Mouse (Mus musculus): Measurements from ENCODE around the gene Hoxc9. TPM values are rescaled to one million over a fixed set of nuclear protein-coding genes. Genes with fewer than 3 reads are reported as not detected.
A peak's percentile ranks its signal among the peaks of the same experiment; 100 is the strongest.

Hoxc9 gene
- not detected in 2 replicates for polyA plus RNA-seq (2015; fragmentation: Nextera tagmentation; extraction: Ambion mirVana)

GRCm38 (mm10) chr15:102976171-102976570 is at the start of gene Hoxc9:
Gene Hoxc9 (plus strand): TSS chr15:102976439.
- Histone ChIP-seq H3K9ac (ENCODE audit: low read depth, low read length) (no peak within 1 kb of the TSS), H3K27ac (ENCODE audit: low read length) (no peak within 1 kb of the TSS), H3K4me2 (ENCODE audit: low read depth, low read length) (peak within 1 kb of the TSS; percentile 8; the same call in 1 of the 2 replicates), H3K27me3 (ENCODE audit: control insufficient read depth, insufficient read depth, low read depth, low read length) (peaks cover 97% of the 10 kb centered on the region), H3K9me3 (replicated peaks; ENCODE audit: control insufficient read depth, low read length) (no peaks in the 10 kb centered on the region), H3K36me3 (ENCODE audit: control insufficient read depth, insufficient read depth) (no peaks in the 10 kb centered on the region), H3K4me3 (ENCODE audit: low read depth, low read length) (peak within 1 kb of the TSS; percentile 19; the same call in 1 of the 2 replicates), H3K4me1 (ENCODE audit: control insufficient read depth, low read depth, low read length) (no peaks in the 10 kb centered on the region)
- 1% methylated on average over 17 of the region's 20 CpGs for WGBS (ENCODE audit: insufficient replicate concordance)
- ATAC-seq (ENCODE audit: low read depth) = no peak

DNA sequence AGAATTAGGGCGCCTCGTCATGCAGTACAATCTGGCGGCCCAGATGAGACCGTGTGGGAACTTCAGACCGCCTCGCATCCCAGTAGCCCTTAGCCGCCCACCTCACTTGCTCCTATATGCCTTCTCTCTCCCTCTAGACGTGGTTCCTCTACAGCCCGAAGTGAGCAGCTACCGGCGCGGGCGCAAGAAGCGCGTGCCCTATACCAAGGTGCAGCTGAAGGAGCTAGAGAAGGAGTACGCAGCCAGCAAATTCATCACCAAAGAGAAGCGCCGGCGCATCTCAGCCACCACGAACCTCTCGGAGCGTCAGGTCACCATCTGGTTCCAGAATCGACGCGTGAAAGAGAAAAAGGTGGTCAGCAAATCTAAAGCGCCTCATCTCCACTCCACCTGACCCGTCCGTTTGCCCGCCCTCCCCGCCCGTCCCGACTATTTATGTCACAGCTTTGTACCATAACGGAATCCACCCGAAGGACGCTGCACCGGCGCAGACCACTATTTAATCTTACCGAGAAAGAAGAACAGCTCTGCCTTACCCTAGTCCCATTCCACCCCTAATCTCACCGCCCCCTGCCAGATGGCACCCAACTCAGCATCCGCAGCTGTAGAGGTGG is 49.1 kb upstream of the Hoxc9 start:
- WGBS (ENCODE audit: insufficient replicate concordance) = 1% methylated on average over 38 of the region's 40 CpGs
- peaks cover 92% of the 10 kb centered on the region for H3K27me3 ChIP-seq (ENCODE audit: control insufficient read depth, insufficient read depth, low read depth, low read length)
- no peak overlapping the region for H3K4me2 ChIP-seq (ENCODE audit: low read depth, low read length)
- H3K9ac ChIP-seq (ENCODE audit: low read depth, low read length) = no peak overlapping the region
- no peak overlapping the region for H3K4me3 ChIP-seq (ENCODE audit: low read depth, low read length)
- ATAC-seq (ENCODE audit: low read depth) = no peak
- no peaks in the 10 kb centered on the region for H3K36me3 ChIP-seq (ENCODE audit: control insufficient read depth, insufficient read depth)
- H3K27ac ChIP-seq (ENCODE audit: low read length) = no peak overlapping the region
- H3K9me3 ChIP-seq (replicated peaks; ENCODE audit: control insufficient read depth, low read length) = no peaks in the 10 kb centered on the region
- H3K4me1 ChIP-seq (ENCODE audit: control insufficient read depth, low read depth, low read length) = no peaks in the 10 kb centered on the region

GRCm38 (mm10) chr15:102931706-102932358 is 44.4 kb upstream of the Hoxc9 start:
- H3K9me3 ChIP-seq (replicated peaks; ENCODE audit: control insufficient read depth, low read length) = no peaks in the 10 kb centered on the region
- no peak for ATAC-seq (ENCODE audit: low read depth)
- no peaks in the 10 kb centered on the region for H3K4me1 ChIP-seq (ENCODE audit: control insufficient read depth, low read depth, low read length)
- no peaks in the 10 kb centered on the region for H3K36me3 ChIP-seq (ENCODE audit: control insufficient read depth, insufficient read depth)
- H3K27me3 ChIP-seq (ENCODE audit: control insufficient read depth, insufficient read depth, low read depth, low read length) = peaks cover 99% of the 10 kb centered on the region
- H3K27ac ChIP-seq (ENCODE audit: low read length) = no peak overlapping the region
- H3K4me2 ChIP-seq (ENCODE audit: low read depth, low read length) = no peak overlapping the region
- WGBS (ENCODE audit: insufficient replicate concordance) = 3% methylated on average over 23 of the region's 23 CpGs
- no peak overlapping the region for H3K4me3 ChIP-seq (ENCODE audit: low read depth, low read length)
- no peak overlapping the region for H3K9ac ChIP-seq (ENCODE audit: low read depth, low read length)

- ATAC-seq (ENCODE audit: low read depth) = no peak
- no peaks in the 10 kb centered on the region for H3K4me1 ChIP-seq (ENCODE audit: control insufficient read depth, low read depth, low read length)
- H3K9ac ChIP-seq (ENCODE audit: low read depth, low read length) = no peak overlapping the region
- no peaks in the 10 kb centered on the region for H3K36me3 ChIP-seq (ENCODE audit: control insufficient read depth, insufficient read depth)
- H3K27me3 ChIP-seq (ENCODE audit: control insufficient read depth, insufficient read depth, low read depth, low read length) = peaks cover 100% of the 10 kb centered on the region
- no peak overlapping the region for H3K27ac ChIP-seq (ENCODE audit: low read length)
- 4% methylated on average over 12 of the region's 12 CpGs for WGBS (ENCODE audit: insufficient replicate concordance)
- H3K4me2 ChIP-seq (ENCODE audit: low read depth, low read length) = no peak overlapping the region
- H3K4me3 ChIP-seq (ENCODE audit: low read depth, low read length) = no peak overlapping the region
- no peaks in the 10 kb centered on the region for H3K9me3 ChIP-seq (replicated peaks; ENCODE audit: control insufficient read depth, low read length)
Measured at GRCm38 (mm10) chr15:102934438-102934837, 41.8 kb upstream of the Hoxc9 start.

DNA sequence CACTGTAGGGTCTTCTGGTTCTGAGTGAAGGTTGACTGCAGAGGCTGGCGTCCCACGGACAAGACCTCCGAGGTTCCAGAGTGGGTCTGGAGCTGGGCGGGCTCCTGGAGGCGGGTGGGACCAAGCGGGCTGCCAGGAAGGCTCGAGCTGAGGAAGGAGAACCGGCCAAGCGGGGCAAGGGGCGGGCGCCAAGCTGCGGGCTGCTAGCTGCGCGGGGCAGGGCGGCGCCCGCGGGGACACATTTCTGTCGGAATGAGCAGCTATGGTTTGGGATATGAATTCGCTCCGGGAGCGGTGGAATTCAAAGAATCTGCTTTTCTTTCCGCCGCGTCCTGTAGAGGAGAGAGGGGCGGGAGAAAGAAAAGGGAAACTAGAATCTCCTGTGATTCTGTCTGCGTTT is 41.3 kb upstream of the Hoxc9 start:
- H3K36me3 ChIP-seq (ENCODE audit: control insufficient read depth, insufficient read depth) = no peaks in the 10 kb centered on the region
- peaks cover 100% of the 10 kb centered on the region for H3K27me3 ChIP-seq (ENCODE audit: control insufficient read depth, insufficient read depth, low read depth, low read length)
- H3K4me1 ChIP-seq (ENCODE audit: control insufficient read depth, low read depth, low read length) = no peaks in the 10 kb centered on the region
- no peak overlapping the region for H3K4me2 ChIP-seq (ENCODE audit: low read depth, low read length)
- H3K9ac ChIP-seq (ENCODE audit: low read depth, low read length) = no peak overlapping the region
- no peak overlapping the region for H3K27ac ChIP-seq (ENCODE audit: low read length)
- ATAC-seq (ENCODE audit: low read depth) = no peak
- H3K9me3 ChIP-seq (replicated peaks; ENCODE audit: control insufficient read depth, low read length) = no peaks in the 10 kb centered on the region
- no peak overlapping the region for H3K4me3 ChIP-seq (ENCODE audit: low read depth, low read length)
- 1% methylated on average over 27 of the region's 27 CpGs for WGBS (ENCODE audit: insufficient replicate concordance)

DNA sequence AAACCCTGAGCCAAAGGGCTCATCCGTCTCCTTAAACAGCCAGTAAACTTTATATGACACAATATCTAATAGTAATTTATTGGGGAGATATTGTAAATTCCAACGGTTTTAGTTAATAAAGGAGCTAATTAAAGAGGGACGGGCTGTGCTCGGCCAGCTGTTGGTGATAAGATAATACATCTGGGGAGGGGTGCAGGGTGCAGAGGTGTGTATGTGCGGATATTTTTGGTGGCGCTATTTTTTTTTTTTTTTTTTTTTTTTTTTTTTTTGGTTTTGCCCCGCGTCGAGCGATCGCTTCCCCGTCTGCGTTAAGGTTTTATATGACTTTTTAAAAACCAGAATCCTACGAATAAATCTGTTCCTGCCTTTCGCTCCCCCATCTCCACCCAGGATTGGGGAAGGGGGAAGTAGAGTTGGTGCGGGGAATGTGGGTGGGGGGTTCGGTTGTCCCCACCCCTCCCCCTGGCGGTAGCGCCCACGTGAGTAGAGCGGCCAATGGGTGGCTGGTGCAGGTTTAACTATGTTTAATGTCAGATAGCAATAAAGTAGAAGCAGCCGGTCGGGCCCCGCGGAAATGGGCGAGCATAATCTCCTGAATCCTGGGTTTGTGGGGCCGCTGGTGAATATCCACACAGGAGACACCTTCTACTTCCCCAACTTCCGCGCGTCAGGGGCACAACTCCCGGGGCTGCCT is 39.8 kb upstream of the Hoxc9 start, which contains the start of gene Hoxc12:
Hoxc12 (plus strand) TSS at position 479 of the 694 bp plus-strand sequence.
- 2% methylated on average over 31 of the region's 31 CpGs for WGBS (ENCODE audit: insufficient replicate concordance)
- ATAC-seq (ENCODE audit: low read depth) = no peak

DNA sequence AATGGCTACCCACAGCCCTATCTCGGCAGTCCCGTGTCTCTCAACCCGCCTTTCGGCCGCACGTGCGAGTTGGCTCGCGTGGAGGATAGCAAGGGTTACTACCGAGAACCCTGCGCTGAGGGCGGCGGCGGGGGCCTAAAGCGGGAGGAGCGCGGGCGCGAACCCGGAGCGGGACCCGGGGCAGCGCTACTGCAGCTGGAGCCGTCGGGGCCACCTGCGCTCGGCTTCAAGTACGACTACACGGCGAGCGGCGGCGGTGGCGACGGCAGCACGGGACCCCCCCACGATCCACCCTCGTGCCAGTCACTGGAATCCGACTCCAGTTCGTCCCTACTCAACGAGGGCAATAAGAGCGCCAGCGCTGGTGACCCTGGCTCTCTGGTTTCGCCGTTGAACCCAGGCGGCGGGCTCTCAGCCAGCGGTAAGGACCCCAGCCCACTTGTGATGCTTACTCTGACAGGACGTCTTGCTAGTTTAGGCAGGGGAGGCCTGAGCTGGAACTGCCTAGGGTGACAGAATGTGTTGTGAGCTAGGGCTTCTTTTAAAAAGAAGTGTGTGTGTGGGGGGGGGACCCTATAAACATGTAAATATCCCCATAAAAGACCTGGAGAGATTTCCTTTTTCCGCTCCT is 39.1 kb upstream of the Hoxc9 start:
- H3K9ac ChIP-seq (ENCODE audit: low read depth, low read length) = no peak overlapping the region
- H3K27me3 ChIP-seq (ENCODE audit: control insufficient read depth, insufficient read depth, low read depth, low read length) = peaks cover 100% of the 10 kb centered on the region
- no peaks in the 10 kb centered on the region for H3K4me1 ChIP-seq (ENCODE audit: control insufficient read depth, low read depth, low read length)
- H3K27ac ChIP-seq (ENCODE audit: low read length) = no peak overlapping the region
- H3K4me2 ChIP-seq (ENCODE audit: low read depth, low read length) = no peak overlapping the region
- H3K4me3 ChIP-seq (ENCODE audit: low read depth, low read length) = no peak overlapping the region
- 2% methylated on average over 50 of the region's 50 CpGs for WGBS (ENCODE audit: insufficient replicate concordance)
- H3K9me3 ChIP-seq (replicated peaks; ENCODE audit: control insufficient read depth, low read length) = no peaks in the 10 kb centered on the region
- no peaks in the 10 kb centered on the region for H3K36me3 ChIP-seq (ENCODE audit: control insufficient read depth, insufficient read depth)
- no peak for ATAC-seq (ENCODE audit: low read depth)

More for the DNA sequence above, 39.8 kb upstream of the Hoxc9 start, which contains the start of gene Hoxc12:
- no peak within 1 kb of the TSS for H3K4me2 ChIP-seq (ENCODE audit: low read depth, low read length)
- no peak within 1 kb of the TSS for H3K9ac ChIP-seq (ENCODE audit: low read depth, low read length)
- no peaks in the 10 kb centered on the region for H3K4me1 ChIP-seq (ENCODE audit: control insufficient read depth, low read depth, low read length)
- H3K27me3 ChIP-seq (ENCODE audit: control insufficient read depth, insufficient read depth, low read depth, low read length) = peaks cover 100% of the 10 kb centered on the region
- H3K4me3 ChIP-seq (ENCODE audit: low read depth, low read length) = no peak within 1 kb of the TSS
- H3K36me3 ChIP-seq (ENCODE audit: control insufficient read depth, insufficient read depth) = no peaks in the 10 kb centered on the region
- H3K9me3 ChIP-seq (replicated peaks; ENCODE audit: control insufficient read depth, low read length) = no peaks in the 10 kb centered on the region
- no peak within 1 kb of the TSS for H3K27ac ChIP-seq (ENCODE audit: low read length)

- no peak for ATAC-seq (ENCODE audit: low read depth)
- H3K27me3 ChIP-seq (ENCODE audit: control insufficient read depth, insufficient read depth, low read depth, low read length) = peaks cover 98% of the 10 kb centered on the region
- H3K4me3 ChIP-seq (ENCODE audit: low read depth, low read length) = no peak overlapping the region
- H3K36me3 ChIP-seq (ENCODE audit: control insufficient read depth, insufficient read depth) = no peaks in the 10 kb centered on the region
- H3K27ac ChIP-seq (ENCODE audit: low read length) = no peak overlapping the region
- H3K4me2 ChIP-seq (ENCODE audit: low read depth, low read length) = no peak overlapping the region
- H3K4me1 ChIP-seq (ENCODE audit: control insufficient read depth, low read depth, low read length) = no peaks in the 10 kb centered on the region
- 3% methylated on average over 34 of the region's 34 CpGs for WGBS (ENCODE audit: insufficient replicate concordance)
- no peak overlapping the region for H3K9ac ChIP-seq (ENCODE audit: low read depth, low read length)
- H3K9me3 ChIP-seq (replicated peaks; ENCODE audit: control insufficient read depth, low read length) = no peaks in the 10 kb centered on the region
Measured at GRCm38 (mm10) chr15:102939256-102940155, 36.7 kb upstream of the Hoxc9 start.

Data from liver, embryonic 16.5 days (tissue).